Mouse (Mus musculus): Measurements from ENCODE around the gene Trpv3.

DNA sequence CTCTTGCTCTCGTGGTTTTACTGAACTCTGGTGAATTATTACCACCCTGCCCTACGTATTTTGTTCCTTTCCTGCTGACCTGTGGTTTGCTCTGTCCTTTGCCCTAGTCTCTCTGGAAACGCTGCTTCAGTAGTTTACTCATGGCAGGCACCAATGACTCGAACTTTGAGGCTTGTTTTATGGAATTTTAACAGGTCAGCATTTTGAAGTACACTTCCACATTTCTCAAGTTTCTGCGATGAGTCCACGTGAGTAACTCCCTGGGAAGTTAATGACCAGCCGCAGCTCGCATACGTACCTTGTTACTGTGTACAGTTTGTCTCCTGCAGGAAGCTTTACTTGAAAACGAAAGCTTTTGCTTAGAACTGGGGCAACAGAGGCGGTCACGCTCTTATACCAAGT is 59.3 kb downstream of the Trpv3 start:
- TF ChIP-seq POLR2A (IDR thresholded peaks at IDR 0.05; ENCODE audit: borderline replicate concordance, control insufficient read depth, low read depth, low read length) (no peak), CTCF (IDR thresholded peaks at IDR 0.05; ENCODE audit: control insufficient read depth, insufficient read depth, low read length) (no peak)
